Mouse (Mus musculus): ENCODE measurements around the gene Gapdh. TPM values are rescaled to one million over a fixed set of nuclear protein-coding genes. Genes with fewer than 3 reads are reported as not detected.

The Gapdh gene
- total RNA-seq, 1 experiment: 2,407 TPM

GRCm38 (mm10) chr6:125112553-125112952, 53.7 kb downstream of the Gapdh start:
- Histone ChIP-seq H3K4me1 (ENCODE audit: control insufficient read depth in 2 of 2, insufficient read depth in 2 of 2, low read length in 2 of 2, poor library complexity in 1 of 2) (no peaks in the 10 kb centered on the region), H3K9me3 (ENCODE audit: control insufficient read depth, insufficient read depth, low read depth, low read length) (no peaks in the 10 kb centered on the region), H3K4me3 (ENCODE audit: insufficient read depth in 1 of 2, low read depth in 1 of 2, low read length in 2 of 2, poor library complexity in 1 of 2, severe bottlenecking in 1 of 2) (no peak overlapping the region), H3K36me3 (ENCODE audit: control insufficient read depth, insufficient read depth, low read length, poor library complexity, severe bottlenecking) (peaks cover 73% of the 10 kb centered on the region), H3K27ac (ENCODE audit: insufficient read depth, low read depth, low read length, poor library complexity, severe bottlenecking) (no peak overlapping the region), H3K9ac (ENCODE audit: insufficient read depth, low read depth, low read length, poor library complexity, severe bottlenecking) (no peak overlapping the region)
- TF ChIP-seq ZC3H11A (IDR thresholded peaks at IDR 0.05; ENCODE audit: borderline replicate concordance, low read depth, low read length) (no peak), HCFC1 (IDR thresholded peaks at IDR 0.05; ENCODE audit: borderline replicate concordance, insufficient read depth, low read length) (no peak), CHD2 (IDR thresholded peaks at IDR 0.05; ENCODE audit: low read depth, low read length) (no peak), ZNF384 (IDR thresholded peaks at IDR 0.05; ENCODE audit: low read depth, low read length) (no peak), MAFK (IDR thresholded peaks at IDR 0.05; ENCODE audit: insufficient read depth, low read depth, low read length) (no peak)
- DNase-seq (ENCODE audit: low read depth, low spot score): no peak
- in situ Hi-C loops (cut with MboI; ENCODE audit: low sequenced_read_pairs in 2 of 2, unreplicated experiment in 2 of 2): no loop called here

Other genes starting within 250 kb of the Gapdh start
- gene Ptms, start 246.4 kb downstream of the Gapdh start, total RNA-seq (2012; rRNA removed): 66.7 and 67.4 TPM in 2 replicates
- gene Mlf2, start 235.1 kb downstream of the Gapdh start, total RNA-seq (2012; rRNA removed): 179 and 196 TPM in 2 replicates
- gene Cops7a, start 200.9 kb downstream of the Gapdh start, total RNA-seq (2012; rRNA removed): 138 and 141 TPM in 2 replicates
- gene Pianp, start 169.8 kb downstream of the Gapdh start, total RNA-seq (2012; rRNA removed): 2.9 and 6.1 TPM in 2 replicates
- gene Zfp384, start 157.3 kb downstream of the Gapdh start, total RNA-seq (2012; rRNA removed): 25.1 and 25.6 TPM in 2 replicates
- gene Ing4, start 126.7 kb downstream of the Gapdh start, total RNA-seq (2012; rRNA removed): 32.4 and 50.2 TPM in 2 replicates
- gene Acrbp, start 116.8 kb downstream of the Gapdh start, total RNA-seq (2012; rRNA removed): 9.6 and 31.2 TPM in 2 replicates
- gene Lpar5, start 98.5 kb downstream of the Gapdh start, total RNA-seq (2012; rRNA removed): 5.0 and 9.3 TPM in 2 replicates
- gene Chd4, start 70.5 kb downstream of the Gapdh start, total RNA-seq (2012; rRNA removed): 344 and 351 TPM in 2 replicates
- 159 and 174 TPM in 2 replicates for gene Nop2, start 34.6 kb downstream of the Gapdh start, total RNA-seq (2012; rRNA removed)
- 15.1 and 16.5 TPM in 2 replicates for gene Iffo1, start 21.2 kb downstream of the Gapdh start, total RNA-seq (2012; rRNA removed)
- 159 and 187 TPM in 2 replicates for gene Ncapd2, start 25.2 kb upstream of the Gapdh start, total RNA-seq (2012; rRNA removed)
- gene Mrpl51, start 25.3 kb upstream of the Gapdh start, total RNA-seq (2012; rRNA removed): 155 and 184 TPM in 2 replicates
- 3.5 and 4.6 TPM in 2 replicates for gene Vamp1, start 49.1 kb upstream of the Gapdh start, total RNA-seq (2012; rRNA removed)
- 4.2 and 6.4 TPM in 2 replicates for gene Tapbpl, start 65.4 kb upstream of the Gapdh start, total RNA-seq (2012; rRNA removed)
- 0.22 TPM in 1 of 2 replicates, not detected in the other for gene Cd27, start 70.5 kb upstream of the Gapdh start, total RNA-seq (2012; rRNA removed)
- gene Tuba3a, start 119.6 kb upstream of the Gapdh start, total RNA-seq (2012; rRNA removed): 53.3 and 84.8 TPM in 2 replicates
- 8.7 and 14.3 TPM in 2 replicates for gene Ltbr, start 147.4 kb upstream of the Gapdh start, total RNA-seq (2012; rRNA removed)
- gene Scnn1a, start 154.2 kb upstream of the Gapdh start, total RNA-seq (2012; rRNA removed): 0.11 and 0.31 TPM in 2 replicates
- 6.1 and 7.7 TPM in 2 replicates for gene Tnfrsf1a, start 182.9 kb upstream of the Gapdh start, total RNA-seq (2012; rRNA removed)
- 1.1 and 1.5 TPM in 2 replicates for gene Plekhg6, start 214.3 kb upstream of the Gapdh start, total RNA-seq (2012; rRNA removed)